Mouse (Mus musculus) MEL (cell line): Measurements from ENCODE around the gene Rbm12b1.

Source experiments
- CHD2 ChIP-seq: IDR thresholded peaks from 2 replicates; pipeline ENCODE4 v1.6.1; 2011; ENCODE audit warnings: low read length, improper control_type of control experiment
- CTCF ChIP-seq, 3 experiments: IDR thresholded peaks in 2 of 3; conservative IDR thresholded peaks in 1 of 3; 2 replicates each; pipeline ENCODE4 v1.5.1; 2011 to 2012; ENCODE audit warnings: low read length in 3 of 3, low read depth in 2 of 3, mild to moderate bottlenecking in 2 of 3, improper control_type of control experiment in 1 of 3, inconsistent platforms in 1 of 3, mixed read lengths in 1 of 3, moderate library complexity in 1 of 3; ENCODE audit not compliant: control insufficient read depth in 1 of 3, insufficient read depth in 1 of 3, poor library complexity in 1 of 3, severe bottlenecking in 1 of 3
- E2F4 ChIP-seq: IDR thresholded peaks from 2 replicates; pipeline ENCODE4 v1.6.1; 2011; ENCODE audit warnings: low read depth, low read length, improper control_type of control experiment, borderline replicate concordance
- EP300 ChIP-seq, 2 experiments: IDR thresholded peaks; 2 replicates each; pipeline ENCODE4 v1.6.1; 2011; ENCODE audit warnings: improper control_type of control experiment in 2 of 2, low read length in 2 of 2, low read depth in 1 of 2, mild to moderate bottlenecking in 1 of 2
- GATA1 ChIP-seq: IDR thresholded peaks from 2 replicates; pipeline ENCODE4 v1.6.1; 2011; ENCODE audit warnings: low read depth, low read length, improper control_type of control experiment
- HCFC1 ChIP-seq: IDR thresholded peaks from 2 replicates; pipeline ENCODE4 v1.6.1; 2012; ENCODE audit warnings: low read depth, mild to moderate bottlenecking, inconsistent platforms, low read length, improper control_type of control experiment, moderate library complexity
- JUND ChIP-seq: IDR thresholded peaks from 2 replicates; pipeline ENCODE4 v1.6.1; 2011; ENCODE audit warnings: low read depth, mild to moderate bottlenecking, improper control_type of control experiment, low read length
- MAX ChIP-seq: IDR thresholded peaks from 2 replicates; pipeline ENCODE4 v1.6.1; 2011; ENCODE audit warnings: low read length, improper control_type of control experiment
- MEF2A ChIP-seq: IDR thresholded peaks from 2 replicates; pipeline ENCODE4 v1.6.1; 2014; ENCODE audit warnings: low read depth, mild to moderate bottlenecking, inconsistent platforms, low read length, improper control_type of control experiment; ENCODE audit not compliant: poor library complexity, insufficient replicate concordance, severe bottlenecking; ENCODE audit errors: extremely low read depth
- MXI1 ChIP-seq: IDR thresholded peaks from 2 replicates; pipeline ENCODE4 v1.6.1; 2011; ENCODE audit warnings: mild to moderate bottlenecking, low read depth, low read length, improper control_type of control experiment
- POLR2A ChIP-seq, 2 experiments: IDR thresholded peaks; 2 replicates each; pipeline ENCODE4 v1.6.1; 2011 to 2012; ENCODE audit warnings: low read length in 2 of 2, mild to moderate bottlenecking in 2 of 2, control low read depth in 1 of 2, improper control_type of control experiment in 1 of 2, low read depth in 1 of 2, moderate library complexity in 1 of 2; ENCODE audit not compliant: control insufficient read depth in 1 of 2, insufficient read depth in 1 of 2, poor library complexity in 1 of 2
- TCF12 ChIP-seq: IDR thresholded peaks from 2 replicates; pipeline ENCODE4 v1.6.1; 2014; ENCODE audit warnings: low read depth, mild to moderate bottlenecking, inconsistent platforms, low read length, improper control_type of control experiment, moderate library complexity

DNA sequence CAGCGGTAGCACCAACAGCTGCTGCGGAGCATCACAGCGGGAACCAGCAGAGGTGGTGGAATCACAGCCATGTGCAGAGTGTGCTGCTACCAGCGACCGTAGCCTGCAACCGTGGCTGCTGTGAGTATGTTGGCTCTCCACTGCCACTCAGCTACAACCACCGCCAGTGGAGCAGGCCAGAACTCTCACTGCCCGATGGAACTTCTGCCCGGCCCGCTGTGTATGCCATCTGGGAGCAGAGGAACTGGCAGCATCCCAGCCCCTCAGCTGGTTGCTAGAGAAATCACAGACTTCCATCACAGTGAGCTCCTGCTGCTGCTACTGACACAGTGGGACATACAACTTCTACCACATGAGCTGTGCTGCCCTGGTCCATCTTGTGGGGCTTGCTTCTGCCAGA, 38.9 kb downstream of the Rbm12b1 start:
- TF ChIP-seq CTCF (IDR thresholded peaks at IDR 0.05 in 2 of 3, conservative IDR thresholded peaks at IDR 0.05 in 1 of 3; ENCODE audit: control insufficient read depth in 1 of 3, insufficient read depth in 1 of 3, low read depth in 2 of 3, low read length in 3 of 3, poor library complexity in 1 of 3, severe bottlenecking in 1 of 3) (no peak), POLR2A (IDR thresholded peaks at IDR 0.05; ENCODE audit: control insufficient read depth in 1 of 2, insufficient read depth in 1 of 2, low read depth in 1 of 2, low read length in 2 of 2, poor library complexity in 1 of 2) (no peak), EP300 (IDR thresholded peaks at IDR 0.05; ENCODE audit: low read depth in 1 of 2, low read length in 2 of 2) (no peak), HCFC1 (no peak), MEF2A (no peak), TCF12 (no peak), GATA1 (no peak), MXI1 (no peak), E2F4 (no peak), MAX (no peak), JUND (no peak), CHD2 (no peak)
